Mouse (Mus musculus): Measurements from ENCODE around the gene Pramel3. TPM values are rescaled to one million over a fixed set of nuclear protein-coding genes. Genes with fewer than 3 reads are reported as not detected.

Gene Pramel3
- not detected for polyA plus RNA-seq (2012; fragmentation: generic; extraction: Trizol)

GRCm38 (mm10) chrX:135302007-135302406 lies at the start of gene Pramel3:
Gene Pramel3 (plus strand): TSS chrX:135302307.

Other genes starting within 250 kb of the Pramel3 start
- gene Gm15023, start 124.7 kb upstream of the Pramel3 start, polyA plus RNA-seq (2012; fragmentation: generic; extraction: Trizol), result not detected
- gene Tceal6, start 91.6 kb upstream of the Pramel3 start, polyA plus RNA-seq (2012; fragmentation: generic; extraction: Trizol), result not detected
- gene Gm5128, start 71.0 kb downstream of the Pramel3 start, polyA plus RNA-seq (2012; fragmentation: generic; extraction: Trizol), result not detected
- gene Gm7903, start 131.5 kb downstream of the Pramel3 start, polyA plus RNA-seq (2012; fragmentation: generic; extraction: Trizol), result not detected
- gene AV320801, start 192.3 kb downstream of the Pramel3 start, polyA plus RNA-seq (2012; fragmentation: generic; extraction: Trizol), result not detected

Measured in C3H10T1/2 (cell line).